Mouse (Mus musculus) embryonic facial prominence, embryonic 14.5 days (tissue): ENCODE data around the gene Chn1. TPM values are rescaled to one million over a fixed set of nuclear protein-coding genes. Genes with fewer than 3 reads are reported as not detected.

Experiments
- ATAC-seq: fragments of 200-750 bp; cut with Nextera tagmentation; 2 replicates; pipeline ENCODE4 v1.8.0; 2017; ENCODE audit warnings: low read depth, moderate number of reproducible peaks, moderate TSS enrichment
- DNase-seq: peaks from one replicate; pipeline ENCODE4 v3.0.0-alpha.2; 2015; ENCODE audit warnings: low spot score
- H3K27ac ChIP-seq: fragments of 300-500 bp; sonication (generic); replicated peaks from 2 replicates; pipeline ENCODE4 v1.5.1; 2014; ENCODE audit warnings: low read depth, mild to moderate bottlenecking, low read length, moderate library complexity
- H3K27me3 ChIP-seq: fragments of 300-500 bp; sonication (generic); replicated peaks from 2 replicates; pipeline ENCODE4 v1.6.1; 2014; ENCODE audit warnings: low read length; ENCODE audit not compliant: control insufficient read depth, insufficient read depth
- H3K36me3 ChIP-seq: fragments of 300-500 bp; sonication (generic); 2 replicates; pipeline ENCODE4 v1.6.1; 2014; ENCODE audit warnings: low read length, mixed read lengths; ENCODE audit not compliant: control insufficient read depth, insufficient read depth
- H3K4me1 ChIP-seq: fragments of 300-500 bp; sonication (generic); 2 replicates; pipeline ENCODE4 v1.6.1; 2014; ENCODE audit warnings: antibody characterized with exemption, low read length; ENCODE audit not compliant: control insufficient read depth, insufficient read depth
- H3K4me2 ChIP-seq: fragments of 300-500 bp; sonication (generic); 2 replicates; pipeline ENCODE4 v1.6.1; 2014; ENCODE audit warnings: low read depth, mild to moderate bottlenecking, low read length, moderate library complexity, mixed read lengths
- H3K4me3 ChIP-seq: fragments of 300-500 bp; sonication (generic); 2 replicates; pipeline ENCODE4 v1.5.1; 2014; ENCODE audit warnings: low read depth, mild to moderate bottlenecking, low read length
- H3K9ac ChIP-seq: fragments of 300-500 bp; sonication (generic); 2 replicates; pipeline ENCODE4 v1.6.1; 2014; ENCODE audit warnings: low read depth, mild to moderate bottlenecking, low read length, moderate library complexity, mixed read lengths
- H3K9me3 ChIP-seq: fragments of 300-500 bp; sonication (generic); 2 replicates; pipeline ENCODE4 v1.6.1; 2016; ENCODE audit warnings: low read length; ENCODE audit not compliant: control insufficient read depth
- WGBS: fragments of 180-500 bp; shearing (Covaris S2); extraction: QIAGEN DNeasy Blood & Tissue Kit; methylation state at CpG from one replicate; pipeline ENCODE4 v1.1.7; 2014; 5-methylcytosine and 5-hydroxymethylcytosine counted together
- polyA plus RNA-seq: library from polyadenylated mRNA; unstranded; fragments of >200 nt; fragmentation: Nextera tagmentation; extraction: Ambion mirVana; gene quantifications from 2 replicates; pipeline ENCODE4 v1.2.1, GENCODE M21; 2014

Gene Chn1
- polyA plus RNA-seq, 1 experiment from 2014 or later: 35.5 TPM

DNA sequence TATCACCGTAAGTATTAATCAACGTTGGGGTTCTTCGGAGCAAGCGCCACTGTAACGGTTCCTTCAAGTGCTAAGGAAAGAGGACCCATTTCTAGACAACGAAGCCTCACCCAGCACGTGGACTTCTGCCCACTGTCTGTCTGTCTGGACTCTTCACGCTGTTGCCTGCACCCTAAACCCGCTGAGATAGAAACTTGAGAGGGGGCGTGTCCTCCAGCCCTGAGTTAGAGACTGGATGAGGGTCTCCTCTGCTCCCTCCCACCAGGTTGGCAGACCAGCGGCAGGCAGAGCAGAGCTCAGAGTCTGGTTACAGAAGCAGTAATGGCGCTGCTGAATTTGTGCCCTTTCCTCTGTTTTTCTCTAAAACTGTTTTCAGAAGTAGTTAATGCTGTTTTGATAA lies 185.0 kb downstream of the Chn1 start:
- Histone ChIP-seq H3K4me3 (peak overlapping the region; percentile 23), H3K27me3 (no peaks in the 10 kb centered on the region), H3K9ac (peak overlapping the region; percentile 50; the same call in 1 of the 2 replicates), H3K4me1 (peaks cover 27% of the 10 kb centered on the region), H3K4me2 (peak overlapping the region; percentile 60), H3K27ac (no peak overlapping the region), H3K9me3 (no peaks in the 10 kb centered on the region), H3K36me3 (no peaks in the 10 kb centered on the region)
- DNase-seq (peak; percentile 72), ATAC-seq (peak; percentile 72; the same call in 1 of the 2 replicates)
- WGBS: 6% methylated on average over 12 of the region's 12 CpGs

DNA sequence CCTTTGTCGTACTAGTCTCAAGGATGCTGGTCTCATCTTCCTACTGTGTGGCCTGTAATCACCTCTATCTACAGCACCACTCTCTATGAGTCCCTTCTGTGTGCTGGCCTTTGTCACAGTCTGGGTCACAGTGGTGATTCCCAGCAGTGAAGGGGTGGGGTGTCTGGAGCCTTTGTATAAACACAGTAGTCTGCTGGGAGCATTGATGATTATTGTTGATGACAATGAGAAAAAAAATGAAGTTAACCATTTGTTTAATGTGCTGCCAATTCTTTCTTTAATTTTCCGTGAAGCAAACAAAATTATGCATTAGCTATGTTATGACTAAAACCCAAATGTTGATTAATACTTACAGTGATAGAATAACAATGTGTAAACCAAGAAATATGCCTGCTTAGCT lies 186.2 kb downstream of the Chn1 start:
- H3K4me2 ChIP-seq: no peak overlapping the region
- no peak for ATAC-seq
- DNase-seq: no peak
- H3K36me3 ChIP-seq: no peaks in the 10 kb centered on the region
- no peaks in the 10 kb centered on the region for H3K27me3 ChIP-seq
- H3K9me3 ChIP-seq: no peaks in the 10 kb centered on the region
- H3K4me3 ChIP-seq: no peak overlapping the region
- no peak overlapping the region; the same call in 1 of the 2 replicates for H3K27ac ChIP-seq
- peaks cover 27% of the 10 kb centered on the region for H3K4me1 ChIP-seq
- WGBS: 49% methylated on average over 2 of the region's 2 CpGs
- no peak overlapping the region for H3K9ac ChIP-seq

DNA sequence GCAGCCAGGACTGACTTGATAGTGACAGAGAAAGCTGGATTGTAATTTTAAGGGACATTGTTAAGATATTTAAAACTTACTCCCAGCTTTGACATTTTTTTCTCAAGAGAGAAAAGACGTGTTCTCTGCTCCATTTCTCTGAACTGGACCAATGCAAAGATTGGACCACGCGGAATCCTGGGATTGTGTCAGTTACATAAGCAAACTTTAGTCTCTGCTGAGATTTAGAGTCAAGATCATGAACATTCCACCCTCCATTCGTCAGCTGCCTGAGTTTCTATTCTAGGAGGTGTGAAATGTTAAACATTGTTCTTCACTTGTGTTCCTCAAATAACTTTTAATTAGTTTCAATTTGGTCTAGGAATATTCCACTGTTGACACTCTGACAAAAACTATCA lies 188.0 kb downstream of the Chn1 start:
- ATAC-seq (no peak), DNase-seq (no peak)
- Histone ChIP-seq H3K4me2 (no peak overlapping the region), H3K27me3 (no peaks in the 10 kb centered on the region), H3K36me3 (no peaks in the 10 kb centered on the region), H3K4me3 (no peak overlapping the region), H3K27ac (no peak overlapping the region), H3K9me3 (no peaks in the 10 kb centered on the region), H3K4me1 (peaks cover 15% of the 10 kb centered on the region), H3K9ac (no peak overlapping the region)
- WGBS: 67% methylated on average over 4 of the region's 4 CpGs

DNA sequence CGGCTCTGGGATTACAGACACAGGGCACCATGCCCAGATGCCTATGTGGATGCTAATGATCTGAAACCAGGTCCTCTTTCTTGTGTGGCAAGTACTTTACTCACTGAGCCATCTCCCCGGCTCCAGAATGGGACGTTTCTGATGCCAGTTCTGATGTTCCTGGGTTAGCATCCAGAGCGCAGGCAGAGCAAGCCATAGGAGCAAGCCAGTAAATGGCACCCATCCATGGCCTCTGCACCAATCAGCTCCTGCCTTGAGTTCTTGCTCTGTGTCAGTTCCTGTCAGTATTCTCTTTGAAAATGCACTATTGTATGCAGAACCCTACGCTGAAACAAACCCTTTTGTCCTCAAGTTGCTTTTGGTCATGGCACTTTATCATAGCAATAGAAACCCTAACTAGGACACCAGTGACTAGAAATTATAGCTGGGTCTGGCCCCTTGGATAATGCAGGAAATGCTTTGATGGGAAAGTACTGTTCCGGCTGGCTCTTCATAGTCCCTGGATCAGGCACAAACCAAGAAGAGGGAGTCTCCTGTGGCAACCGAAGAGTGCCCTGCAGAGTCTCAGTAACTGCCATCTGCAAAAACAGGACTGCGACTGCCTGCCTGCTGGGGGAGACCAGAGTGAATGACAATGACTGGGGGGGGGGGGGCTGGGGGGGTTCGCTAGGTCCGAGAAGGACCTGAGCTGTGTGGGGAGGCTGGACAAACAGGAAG lies 188.6 kb downstream of the Chn1 start:
- H3K4me2 ChIP-seq: no peak overlapping the region
- WGBS: 59% methylated on average over 8 of the region's 10 CpGs
- no peak overlapping the region for H3K9ac ChIP-seq
- H3K4me1 ChIP-seq: peaks cover 13% of the 10 kb centered on the region
- ATAC-seq (no peak), DNase-seq (no peak)
- H3K27me3 ChIP-seq: no peaks in the 10 kb centered on the region
- H3K27ac ChIP-seq: no peak overlapping the region
- no peaks in the 10 kb centered on the region for H3K36me3 ChIP-seq
- H3K9me3 ChIP-seq: no peaks in the 10 kb centered on the region
- H3K4me3 ChIP-seq: no peak overlapping the region

DNA sequence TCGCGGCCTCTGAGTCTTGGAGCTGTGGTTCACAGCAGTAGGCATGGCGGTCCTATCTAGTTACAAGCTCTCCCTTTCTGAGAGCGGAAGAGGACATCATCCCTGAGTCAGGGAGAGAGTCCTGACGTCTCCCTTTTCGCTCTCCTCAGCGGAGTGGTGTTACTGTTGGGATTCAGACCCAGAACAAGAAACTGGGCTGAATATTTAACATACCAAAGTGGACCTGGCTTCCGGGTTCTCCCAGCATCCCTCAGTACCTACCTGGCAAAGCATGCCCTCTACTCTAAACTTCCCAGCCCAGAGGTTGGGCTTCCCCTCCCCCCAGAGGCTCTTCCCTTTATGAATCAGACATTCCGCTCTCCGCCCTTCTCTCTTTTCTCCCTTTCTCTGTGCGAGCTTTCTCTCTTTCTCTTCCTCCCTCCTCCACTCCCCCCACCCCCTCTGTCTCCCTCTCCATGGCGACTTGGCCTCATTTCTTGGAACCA lies 189.8 kb downstream of the Chn1 start:
- peak overlapping the region; percentile 61 for H3K9ac ChIP-seq
- H3K4me1 ChIP-seq: peaks cover 13% of the 10 kb centered on the region
- H3K27ac ChIP-seq: no peak overlapping the region
- H3K4me2 ChIP-seq: peak overlapping the region; percentile 61
- 11% methylated on average over 12 of the region's 12 CpGs for WGBS
- ATAC-seq (peak; percentile 39; the same call in 1 of the 2 replicates), DNase-seq (peak; percentile 47)
- H3K9me3 ChIP-seq: no peaks in the 10 kb centered on the region
- H3K27me3 ChIP-seq: no peaks in the 10 kb centered on the region
- H3K4me3 ChIP-seq: peak overlapping the region; percentile 43
- H3K36me3 ChIP-seq: no peaks in the 10 kb centered on the region

DNA sequence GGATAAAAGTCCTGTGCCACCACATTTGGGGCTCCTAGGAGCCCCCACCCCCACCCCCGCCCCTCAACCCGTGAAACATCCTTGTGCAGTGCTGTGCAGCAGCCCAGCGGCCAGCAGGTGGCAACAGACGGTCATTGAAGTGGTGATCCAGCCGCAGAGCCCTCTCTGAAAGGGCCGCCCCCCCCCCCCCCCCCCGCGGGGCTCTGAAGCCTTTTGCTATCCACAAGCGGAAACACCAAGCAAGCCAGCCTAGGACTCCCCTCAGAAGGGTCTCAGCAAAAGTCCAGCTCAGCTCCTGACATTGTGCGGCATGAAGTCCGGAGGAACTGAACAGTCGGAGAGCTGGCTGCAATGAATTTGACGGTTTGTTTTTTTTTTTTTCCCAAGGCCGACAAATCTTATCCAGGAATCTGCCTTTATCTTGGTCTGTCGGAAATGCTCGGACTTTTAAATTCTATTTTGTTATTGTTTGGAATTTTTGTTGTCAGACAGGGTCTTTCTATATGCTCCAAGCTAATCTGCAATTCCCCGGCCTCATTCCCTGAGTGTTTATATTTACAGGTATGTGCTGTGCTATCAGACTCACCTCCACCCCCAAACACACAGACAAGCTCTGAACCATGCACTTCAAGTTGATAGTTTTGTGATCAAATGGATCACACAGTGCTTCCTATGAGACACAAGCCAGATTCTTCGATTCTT lies 190.3 kb downstream of the Chn1 start:
- H3K9ac ChIP-seq: peak overlapping the region; percentile 61
- peak; percentile 93 for DNase-seq
- ATAC-seq: peak; percentile 77
- H3K4me3 ChIP-seq: peak overlapping the region; percentile 43
- peak overlapping the region; percentile 61 for H3K4me2 ChIP-seq
- H3K27me3 ChIP-seq: no peaks in the 10 kb centered on the region
- H3K4me1 ChIP-seq: peaks cover 11% of the 10 kb centered on the region
- no peaks in the 10 kb centered on the region for H3K36me3 ChIP-seq
- H3K9me3 ChIP-seq: no peaks in the 10 kb centered on the region
- no peak overlapping the region for H3K27ac ChIP-seq
- 3% methylated on average over 13 of the region's 18 CpGs for WGBS

DNA sequence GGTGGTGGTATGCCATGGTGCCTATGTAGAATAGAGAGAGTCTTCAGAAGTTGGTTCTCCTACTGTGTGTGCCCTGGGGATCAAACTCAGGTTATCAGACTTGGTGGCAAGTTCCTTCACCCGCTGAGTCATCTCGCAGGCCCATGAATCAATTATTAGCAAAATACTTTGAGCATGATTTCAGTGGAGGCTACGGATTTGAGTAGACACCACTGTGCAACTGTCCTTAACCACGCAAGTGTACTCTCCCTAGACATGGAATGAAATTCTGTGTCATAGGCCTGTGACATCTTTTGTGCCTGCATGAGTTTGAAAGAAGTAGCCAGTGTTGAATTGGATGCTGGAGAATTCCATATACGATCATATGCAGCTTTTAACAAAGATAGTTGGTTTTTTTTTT lies 194.4 kb downstream of the Chn1 start:
- Histone ChIP-seq H3K4me1 (peaks cover 4% of the 10 kb centered on the region; the same call in 1 of the 2 replicates), H3K9me3 (no peaks in the 10 kb centered on the region), H3K27me3 (no peaks in the 10 kb centered on the region), H3K9ac (no peak overlapping the region), H3K4me2 (no peak overlapping the region), H3K36me3 (no peaks in the 10 kb centered on the region), H3K27ac (0 out of 2 replicates have a peak overlapping the region, but pooled peaks have one; percentile 39), H3K4me3 (no peak overlapping the region)
- DNase-seq: no peak
- 83% methylated on average over 5 of the region's 5 CpGs for WGBS
- no peak for ATAC-seq

DNA sequence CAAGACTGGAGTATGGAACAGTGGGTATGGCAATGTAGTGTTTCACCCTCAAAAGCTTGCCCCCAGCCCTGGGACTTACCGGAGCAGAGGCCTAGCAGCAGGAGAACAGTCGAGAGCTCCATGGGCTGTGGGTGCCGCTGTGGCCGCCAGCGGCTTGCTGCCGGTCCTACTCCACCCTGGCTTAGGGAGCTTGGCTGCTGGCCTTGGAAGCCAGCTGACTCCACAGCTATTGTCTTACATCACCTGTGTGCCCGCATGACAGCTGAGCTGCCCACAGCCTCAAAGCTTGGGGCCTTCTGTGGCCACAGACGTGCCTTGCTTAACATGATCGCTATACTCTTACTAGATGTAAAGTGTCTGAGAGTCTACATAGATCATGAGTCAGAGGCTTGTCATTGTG lies 195.0 kb downstream of the Chn1 start, which contains the start of gene Chrna1:
Gene Chrna1, minus strand, starts transcription at position 173 of the 400 bp plus-strand sequence.
- peak within 1 kb of the TSS; percentile 39; the same call in 1 of the 2 replicates for H3K27ac ChIP-seq
- no peak within 1 kb of the TSS for H3K9ac ChIP-seq
- ATAC-seq: peak; percentile 71; the same call in 1 of the 2 replicates

More for the DNA sequence above, 195.0 kb downstream of the Chn1 start, which contains the start of gene Chrna1:
- Histone ChIP-seq H3K36me3 (no peaks in the 10 kb centered on the region), H3K4me3 (no peak within 1 kb of the TSS), H3K27me3 (no peaks in the 10 kb centered on the region), H3K9me3 (no peaks in the 10 kb centered on the region), H3K4me2 (no peak within 1 kb of the TSS), H3K4me1 (peaks cover 4% of the 10 kb centered on the region; the same call in 1 of the 2 replicates)
- peak; percentile 72 for DNase-seq
- 86% methylated on average over 9 of the region's 9 CpGs for WGBS
